Mouse (Mus musculus) MEL (cell line): ENCODE measurements around the gene Mrpl30. TPM values are rescaled to one million over a fixed set of nuclear protein-coding genes. Genes with fewer than 3 reads are reported as not detected.

Source experiments
- DNase-seq: peaks from one replicate; pipeline ENCODE4 v3.0.0; 2011; ENCODE audit warnings: low read depth, low spot score
- H3K27ac ChIP-seq: 2 replicates; pipeline ENCODE4 v1.5.1; 2012; ENCODE audit warnings: low read depth, mild to moderate bottlenecking, control low read depth, low read length, moderate library complexity; ENCODE audit not compliant: control insufficient read depth
- H3K27me3 ChIP-seq, 2 experiments: fragments of 150-350 bp in 1 of 2; sonication (generic) in 1 of 2; 2 replicates each; pipeline ENCODE4 v1.6.1; 2012; ENCODE audit warnings: low read length in 2 of 2, mild to moderate bottlenecking in 2 of 2, improper control_type of control experiment in 1 of 2, moderate library complexity in 1 of 2; ENCODE audit not compliant: insufficient read depth in 2 of 2, control insufficient read depth in 1 of 2
- H3K36me3 ChIP-seq, 2 experiments: 2 replicates each; pipeline ENCODE4 v1.6.1; 2012 to 2014; ENCODE audit warnings: low read length in 2 of 2, improper control_type of control experiment in 1 of 2, inconsistent platforms in 1 of 2, mild to moderate bottlenecking in 1 of 2; ENCODE audit not compliant: insufficient read depth in 2 of 2, control insufficient read depth in 1 of 2
- H3K4me1 ChIP-seq, 2 experiments: fragments of 150-350 bp in 1 of 2; sonication (generic) in 1 of 2; 2 replicates each; pipeline ENCODE4 v1.6.1; 2012; ENCODE audit warnings: low read length in 2 of 2, improper control_type of control experiment in 1 of 2, mild to moderate bottlenecking in 1 of 2; ENCODE audit not compliant: insufficient read depth in 2 of 2, control insufficient read depth in 1 of 2
- H3K4me3 ChIP-seq, 2 experiments: fragments of 150-350 bp in 1 of 2; sonication (generic) in 1 of 2; 2 replicates each; pipeline ENCODE4 v1.5.1; 2012; ENCODE audit warnings: low read depth in 2 of 2, low read length in 2 of 2, mild to moderate bottlenecking in 2 of 2, moderate library complexity in 2 of 2, control low read depth in 1 of 2, improper control_type of control experiment in 1 of 2; ENCODE audit not compliant: control insufficient read depth in 1 of 2, insufficient read depth in 1 of 2
- H3K79me2 ChIP-seq: 2 replicates; pipeline ENCODE4 v1.6.1; 2012; ENCODE audit warnings: mild to moderate bottlenecking, low read length, moderate library complexity; ENCODE audit not compliant: control insufficient read depth, poor library complexity, insufficient read depth
- H3K9ac ChIP-seq: 2 replicates; pipeline ENCODE4 v1.6.1; 2012; ENCODE audit warnings: low read depth, mild to moderate bottlenecking, control low read depth, low read length, moderate library complexity; ENCODE audit not compliant: control insufficient read depth, poor library complexity, severe bottlenecking
- H3K9me3 ChIP-seq: fragments of 150-350 bp; sonication (generic); replicated peaks from 2 replicates; pipeline ENCODE4 v1.6.1; 2012; ENCODE audit warnings: mild to moderate bottlenecking, low read length, improper control_type of control experiment, moderate library complexity; ENCODE audit not compliant: insufficient read depth
- BHLHE40 ChIP-seq: IDR thresholded peaks from 2 replicates; pipeline ENCODE4 v1.6.1; 2012; ENCODE audit warnings: low read depth, mild to moderate bottlenecking, inconsistent platforms, low read length, improper control_type of control experiment, borderline replicate concordance
- CHD2 ChIP-seq: IDR thresholded peaks from 2 replicates; pipeline ENCODE4 v1.6.1; 2011; ENCODE audit warnings: low read length, improper control_type of control experiment
- EP300 ChIP-seq, 2 experiments: IDR thresholded peaks; 2 replicates each; pipeline ENCODE4 v1.6.1; 2011; ENCODE audit warnings: improper control_type of control experiment in 2 of 2, low read length in 2 of 2, low read depth in 1 of 2, mild to moderate bottlenecking in 1 of 2
- ETS1 ChIP-seq: IDR thresholded peaks from 2 replicates; pipeline ENCODE4 v1.6.1; 2012; ENCODE audit warnings: low read depth, mild to moderate bottlenecking, inconsistent platforms, low read length, improper control_type of control experiment, moderate library complexity
- HCFC1 ChIP-seq: IDR thresholded peaks from 2 replicates; pipeline ENCODE4 v1.6.1; 2012; ENCODE audit warnings: low read depth, mild to moderate bottlenecking, inconsistent platforms, low read length, improper control_type of control experiment, moderate library complexity
- KAT2A ChIP-seq: conservative IDR thresholded peaks from 2 replicates; pipeline ENCODE4 v1.6.1; 2012; ENCODE audit warnings: low read depth, low read length, improper control_type of control experiment, inconsistent platforms
- MXI1 ChIP-seq: IDR thresholded peaks from 2 replicates; pipeline ENCODE4 v1.6.1; 2011; ENCODE audit warnings: mild to moderate bottlenecking, low read depth, low read length, improper control_type of control experiment
- NELFE ChIP-seq: IDR thresholded peaks from 2 replicates; pipeline ENCODE4 v1.6.1; 2011; ENCODE audit warnings: low read depth, low read length, improper control_type of control experiment
- NRF1 ChIP-seq: IDR thresholded peaks from 2 replicates; pipeline ENCODE4 v1.6.1; 2014; ENCODE audit warnings: low read depth, mild to moderate bottlenecking, inconsistent platforms, low read length, improper control_type of control experiment, moderate library complexity; ENCODE audit not compliant: poor library complexity, insufficient read depth, severe bottlenecking
- POLR2AphosphoS2 ChIP-seq: IDR thresholded peaks from 2 replicates; pipeline ENCODE4 v1.6.1; 2011; ENCODE audit warnings: low read length, improper control_type of control experiment
- POLR2AphosphoS5 ChIP-seq: IDR thresholded peaks from 2 replicates; pipeline ENCODE4 v1.6.1; 2012; ENCODE audit warnings: low read depth, borderline replicate concordance, mild to moderate bottlenecking, inconsistent platforms, low read length, moderate library complexity, mixed read lengths
- RAD21 ChIP-seq: IDR thresholded peaks from 2 replicates; pipeline ENCODE4 v1.6.1; 2011; ENCODE audit warnings: mild to moderate bottlenecking, low read depth, low read length, improper control_type of control experiment
- RCOR1 ChIP-seq: IDR thresholded peaks from 2 replicates; pipeline ENCODE4 v1.6.1; 2012; ENCODE audit warnings: low read depth, mild to moderate bottlenecking, inconsistent platforms, low read length, improper control_type of control experiment
- SIN3A ChIP-seq: IDR thresholded peaks from 2 replicates; pipeline ENCODE4 v1.6.1; 2012; ENCODE audit warnings: low read length, improper control_type of control experiment, inconsistent platforms
- TAL1 ChIP-seq: IDR thresholded peaks from 2 replicates; pipeline ENCODE4 v1.6.1; 2012; ENCODE audit warnings: mild to moderate bottlenecking, inconsistent platforms, low read length, moderate library complexity, mixed read lengths
- TCF12 ChIP-seq: IDR thresholded peaks from 2 replicates; pipeline ENCODE4 v1.6.1; 2014; ENCODE audit warnings: low read depth, mild to moderate bottlenecking, inconsistent platforms, low read length, improper control_type of control experiment, moderate library complexity
- UBTF ChIP-seq: IDR thresholded peaks from 2 replicates; pipeline ENCODE4 v1.6.1; 2012; ENCODE audit warnings: low read depth, mild to moderate bottlenecking, inconsistent platforms, low read length, improper control_type of control experiment, moderate library complexity, borderline replicate concordance; ENCODE audit not compliant: insufficient read depth
- USF1 ChIP-seq: IDR thresholded peaks from 2 replicates; pipeline ENCODE4 v1.6.1; 2014; ENCODE audit warnings: low read depth, mild to moderate bottlenecking, inconsistent platforms, low read length, improper control_type of control experiment, moderate library complexity
- USF2 ChIP-seq, 2 experiments: IDR thresholded peaks; 2 replicates each; pipeline ENCODE4 v1.6.1; 2011 to 2012; ENCODE audit warnings: improper control_type of control experiment in 2 of 2, low read length in 2 of 2, borderline replicate concordance in 1 of 2, inconsistent platforms in 1 of 2, low read depth in 1 of 2, mild to moderate bottlenecking in 1 of 2; ENCODE audit not compliant: insufficient read depth in 1 of 2
- ZKSCAN1 ChIP-seq: IDR thresholded peaks from 2 replicates; pipeline ENCODE4 v1.6.1; 2012; ENCODE audit warnings: low read depth, mild to moderate bottlenecking, inconsistent platforms, low read length, improper control_type of control experiment, moderate library complexity
- polyA plus RNA-seq, 2 experiments: library from polyadenylated mRNA; stranded (reverse) in 1 of 2; unstranded in 1 of 2; fragments of >175 nt in 1 of 2; fragments of >200 nt in 1 of 2; gene quantifications; 2 replicates each; pipeline versions ENCODE4 v1.2.1 to v1.2.4; 2012; ENCODE audit warnings: low replicate concordance in 2 of 2, low read depth in 1 of 2; ENCODE audit not compliant: insufficient read length in 2 of 2, insufficient read depth in 1 of 2, missing spikeins in 1 of 2
- total RNA-seq: library from RNA; depleted of rRNA; stranded (reverse); fragments of 300-350 nt; gene quantifications from 2 replicates; pipeline ENCODE4 v1.2.3, GENCODE M21; 2012

Mrpl30 gene
- total and polyA plus RNA-seq, 3 experiments, result 189 to 260 (median 255) TPM

- peaks cover 16 to 20% of the 10 kb centered on the region in 2 experiments for H3K27me3 ChIP-seq
- TF ChIP-seq NRF1, result no peak
- TF ChIP-seq RCOR1, result no peak
- TF ChIP-seq NELFE, result no peak
- no peak for TF ChIP-seq UBTF
- no peak for TF ChIP-seq CHD2
- no peak for TF ChIP-seq USF2 (IDR thresholded peaks at IDR 0.05; ENCODE audit: borderline replicate concordance in 1 of 2, insufficient read depth in 1 of 2, low read depth in 1 of 2, low read length in 2 of 2)
- no peak for TF ChIP-seq MXI1
- no peak for TF ChIP-seq ZKSCAN1
- TF ChIP-seq TCF12, result no peak
- no peak for TF ChIP-seq POLR2AphosphoS2
- TF ChIP-seq EP300 (IDR thresholded peaks at IDR 0.05; ENCODE audit: low read depth in 1 of 2, low read length in 2 of 2), result no peak
- no peak for TF ChIP-seq USF1
- no peak for TF ChIP-seq RAD21
- no peak for TF ChIP-seq POLR2AphosphoS5
- TF ChIP-seq TAL1, result no peak
- TF ChIP-seq SIN3A, result no peak
- DNase-seq, result no peak
- H3K27ac ChIP-seq, result no peak overlapping the region
- no peaks in the 10 kb centered on the region for H3K79me2 ChIP-seq
- no peaks in the 10 kb centered on the region for H3K36me3 ChIP-seq
- no peak overlapping the region for H3K4me3 ChIP-seq
- no peaks in the 10 kb centered on the region for H3K4me1 ChIP-seq
- no peaks in the 10 kb centered on the region for H3K9me3 ChIP-seq
- H3K9ac ChIP-seq, result no peak overlapping the region
Observed at GRCm38 (mm10) chr1:37912751-37913150, 22.5 kb downstream of the Mrpl30 start.

DNA sequence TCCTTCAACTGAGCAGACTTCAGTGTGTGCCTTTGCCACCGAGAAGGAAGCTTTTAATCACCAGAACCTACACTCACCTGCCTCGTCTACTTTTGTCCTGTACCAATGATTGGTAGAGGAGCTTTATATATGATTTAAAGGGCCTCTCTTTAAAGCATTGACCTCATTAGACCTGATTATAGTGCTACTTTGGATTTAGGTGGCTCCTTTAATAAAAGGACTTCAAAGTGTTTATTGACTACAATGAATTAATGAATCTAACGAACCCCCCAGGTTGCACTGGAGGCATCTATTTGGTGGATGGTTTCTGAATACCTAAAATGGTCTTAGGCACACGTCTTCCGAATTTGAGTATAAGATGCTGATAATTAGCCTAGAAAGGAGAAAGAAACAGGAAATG is 26.1 kb downstream of the Mrpl30 start, which contains the start of gene Lyg2:
Lyg2 (minus strand) TSS at position 101 of the 400 bp plus-strand sequence.
- Histone ChIP-seq H3K4me1 (no peaks in the 10 kb centered on the region), H3K9me3 (no peaks in the 10 kb centered on the region), H3K9ac (no peak within 1 kb of the TSS), H3K79me2 (no peaks in the 10 kb centered on the region), H3K4me3 (no peak within 1 kb of the TSS), H3K27ac (no peak within 1 kb of the TSS), H3K36me3 (no peaks in the 10 kb centered on the region), H3K27me3 (peaks cover 14 to 15% of the 10 kb centered on the region in 2 experiments)
- TF ChIP-seq BHLHE40 (no peak), POLR2AphosphoS5 (no peak), POLR2AphosphoS2 (no peak), ETS1 (no peak), HCFC1 (no peak), EP300 (IDR thresholded peaks at IDR 0.05; ENCODE audit: low read depth in 1 of 2, low read length in 2 of 2) (no peak), CHD2 (no peak), ZKSCAN1 (no peak), KAT2A (no peak)
- DNase-seq, result no peak
